Mouse (Mus musculus) liver (tissue): ENCODE measurements around the gene Scml4.

Source experiments
- DNase-seq: peaks from one replicate; pipeline ENCODE4 v3.0.0-alpha.2; 2020; ENCODE audit warnings: mixed read lengths

The Scml4 gene

GRCm38 (mm10) chr10:42862102-42862740 lies 2.1 kb downstream of the Scml4 start:
- DNase-seq: no peak

- no peak for DNase-seq
Measured at GRCm38 (mm10) chr10:42862806-42863205, 2.6 kb downstream of the Scml4 start.

- no peak for DNase-seq
Measured at GRCm38 (mm10) chr10:42863621-42864391, 3.6 kb downstream of the Scml4 start.

GRCm38 (mm10) chr10:42864696-42865095 lies 4.5 kb downstream of the Scml4 start:
- DNase-seq: no peak

- DNase-seq: no peak
Measured at GRCm38 (mm10) chr10:42868416-42868815, 8.2 kb downstream of the Scml4 start.

GRCm38 (mm10) chr10:42869467-42869866 lies 9.3 kb downstream of the Scml4 start:
- no peak for DNase-seq

GRCm38 (mm10) chr10:42872269-42873010 lies 12.3 kb downstream of the Scml4 start:
- DNase-seq: no peak

- no peak for DNase-seq
Measured at GRCm38 (mm10) chr10:42873077-42873595, 13.0 kb downstream of the Scml4 start.

- no peak for DNase-seq
Measured at GRCm38 (mm10) chr10:42876172-42876571, 16.0 kb downstream of the Scml4 start.

- DNase-seq: no peak
Measured at GRCm38 (mm10) chr10:42879269-42879681, 19.1 kb downstream of the Scml4 start.

GRCm38 (mm10) chr10:42879682-42880081 lies 19.5 kb downstream of the Scml4 start:
- DNase-seq: no peak

- DNase-seq: no peak
Measured at GRCm38 (mm10) chr10:42887040-42887439, 26.9 kb downstream of the Scml4 start.

- no peak for DNase-seq
Measured at GRCm38 (mm10) chr10:42888241-42888640, 28.1 kb downstream of the Scml4 start.

GRCm38 (mm10) chr10:42890365-42890764 lies 30.2 kb downstream of the Scml4 start:
- no peak for DNase-seq

- DNase-seq: no peak
Measured at GRCm38 (mm10) chr10:42892250-42892649, 32.1 kb downstream of the Scml4 start.

- DNase-seq: no peak
Measured at GRCm38 (mm10) chr10:42892987-42893386, 32.8 kb downstream of the Scml4 start.

- no peak for DNase-seq
Measured at GRCm38 (mm10) chr10:42893857-42894256, 33.7 kb downstream of the Scml4 start.

- no peak for DNase-seq
Measured at GRCm38 (mm10) chr10:42894263-42894662, 34.1 kb downstream of the Scml4 start.

GRCm38 (mm10) chr10:42894696-42895095 lies 34.5 kb downstream of the Scml4 start:
- no peak for DNase-seq

- DNase-seq: no peak
Measured at GRCm38 (mm10) chr10:42896621-42897020, 36.5 kb downstream of the Scml4 start.

- no peak for DNase-seq
Measured at GRCm38 (mm10) chr10:42897166-42897565, 37.0 kb downstream of the Scml4 start.

GRCm38 (mm10) chr10:42897632-42898031 lies 37.5 kb downstream of the Scml4 start:
- no peak for DNase-seq

GRCm38 (mm10) chr10:42901361-42901760 lies 41.2 kb downstream of the Scml4 start:
- DNase-seq: no peak
